Mouse (Mus musculus) ovary, postnatal 10 days (tissue): ENCODE data around the gene Pde4d.

Source experiments
- DNase-seq: peaks from one replicate; pipeline ENCODE4 v3.0.0; 2022; ENCODE audit warnings: low spot score

Gene Pde4d

DNA sequence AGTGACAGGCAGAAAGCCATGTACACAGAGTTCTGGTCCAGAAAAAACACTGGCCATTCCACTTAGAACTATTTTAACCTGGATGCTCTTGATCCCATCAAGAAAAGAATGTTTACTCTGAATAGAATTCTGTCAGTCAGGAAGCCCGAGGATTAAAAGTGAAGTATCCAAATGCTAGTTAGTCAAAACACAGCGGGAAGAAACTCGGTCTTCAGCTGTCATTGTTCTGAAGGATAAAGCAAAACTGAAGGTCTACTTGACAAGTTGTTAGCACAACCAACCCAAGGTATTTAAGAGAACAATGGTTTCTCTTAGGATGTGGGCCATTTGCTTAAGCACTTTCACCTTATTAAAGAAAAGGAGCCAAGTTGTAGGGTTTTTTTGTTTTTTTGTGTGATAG, 1327.2 kb downstream of the Pde4d start:
- DNase-seq = no peak

DNA sequence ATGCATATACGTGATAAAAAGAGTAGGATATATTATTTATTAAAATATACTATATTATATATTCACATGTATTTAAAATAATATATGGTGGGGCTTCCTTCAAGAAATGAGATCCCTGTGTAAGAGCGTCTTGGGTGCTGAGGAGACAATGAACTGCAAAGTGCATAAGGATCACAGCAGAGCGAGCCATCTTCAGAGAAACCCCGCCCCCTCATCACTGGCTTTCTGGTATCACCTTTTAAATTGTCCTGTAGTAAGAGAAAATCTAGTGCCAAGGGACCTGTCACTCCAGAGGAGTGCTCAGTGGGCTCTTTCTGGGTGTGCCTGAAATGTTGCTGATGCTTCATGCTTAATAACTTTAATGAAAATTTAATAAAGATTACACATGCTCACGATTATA, 1327.7 kb downstream of the Pde4d start:
- DNase-seq = no peak

DNA sequence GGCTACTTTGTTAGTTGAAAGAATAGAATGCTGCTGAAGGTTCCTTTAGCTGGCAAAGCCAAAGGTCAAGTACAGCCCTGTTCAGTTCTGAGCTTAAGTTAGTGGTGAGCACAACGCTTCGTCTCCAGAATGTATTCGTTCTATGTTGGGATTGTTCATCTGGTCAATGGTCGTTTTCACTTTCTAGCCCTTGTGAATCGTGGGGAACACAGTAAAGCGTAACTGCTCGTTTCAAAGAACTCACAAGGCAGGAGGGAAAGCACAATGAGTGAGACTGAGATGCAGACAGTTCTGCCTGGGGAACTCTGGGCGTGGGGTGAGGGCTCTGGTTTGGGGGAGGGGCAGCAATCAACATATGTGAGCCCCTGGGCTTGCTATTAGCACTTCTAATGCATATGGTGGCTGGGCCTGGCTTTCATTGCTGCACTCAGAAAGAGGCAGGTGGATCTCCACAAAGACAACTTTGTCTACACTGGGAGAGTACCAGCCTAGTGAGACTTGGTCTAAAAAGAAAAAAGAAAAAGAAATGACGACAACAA, 1328.6 kb downstream of the Pde4d start:
- no peak for DNase-seq

DNA sequence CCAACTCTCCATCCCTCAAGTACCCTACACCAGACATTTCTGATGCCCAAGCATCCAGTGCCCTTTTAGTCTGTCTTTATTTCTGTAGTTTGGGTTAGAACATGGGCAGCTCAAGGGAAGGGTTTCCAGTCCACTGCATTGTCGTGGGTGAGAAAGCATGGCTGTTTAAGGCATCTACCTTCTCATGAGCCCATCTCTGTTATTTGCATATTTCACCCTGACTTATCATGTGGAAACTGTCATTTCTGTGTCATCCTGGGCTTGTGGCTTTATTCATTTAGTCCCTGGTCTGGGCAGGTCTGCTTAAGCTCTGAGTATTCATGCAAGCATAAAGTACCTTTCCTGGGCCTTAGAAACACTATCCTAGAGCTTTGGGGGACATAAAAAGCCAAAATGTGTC, 1331.7 kb downstream of the Pde4d start:
- DNase-seq = no peak

DNA sequence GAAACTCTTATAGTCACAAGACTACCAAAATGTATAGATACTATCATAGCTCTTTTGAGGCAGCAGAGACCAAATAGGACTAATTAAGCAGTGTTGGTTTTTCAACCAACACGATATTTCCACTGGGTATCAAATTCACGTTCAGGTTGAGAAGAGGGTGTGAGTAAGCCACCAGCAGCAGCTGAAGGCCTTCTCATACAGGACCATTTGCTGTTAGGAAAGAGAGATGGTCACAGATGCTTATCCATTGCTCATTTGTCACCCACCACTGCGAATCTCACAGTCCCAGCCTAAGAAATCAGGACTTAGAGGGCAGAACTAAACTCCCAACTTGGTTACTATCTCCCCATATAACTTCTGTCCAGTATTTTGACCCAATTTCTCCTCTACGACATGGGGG, 1338.9 kb downstream of the Pde4d start:
- DNase-seq = no peak

DNA sequence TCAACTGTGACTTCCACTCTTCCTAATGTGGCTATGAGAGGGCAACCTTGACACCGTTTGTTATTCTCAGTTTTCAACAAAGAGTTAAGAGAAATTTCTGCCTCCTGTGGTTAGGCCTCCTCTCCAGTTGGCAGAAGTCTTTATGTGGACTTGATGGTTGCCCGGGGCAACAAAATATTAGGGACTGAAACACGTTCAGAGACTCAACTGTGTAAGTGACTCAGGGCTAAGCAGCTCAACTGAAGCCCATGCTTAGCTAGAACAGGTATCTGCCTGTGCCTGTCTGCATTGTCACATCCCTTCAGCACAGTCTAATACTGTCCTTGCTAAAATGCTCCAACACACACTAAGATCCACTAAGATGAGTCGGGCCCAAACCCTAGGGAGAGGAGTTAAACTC, 1339.4 kb downstream of the Pde4d start:
- DNase-seq = no peak

DNA sequence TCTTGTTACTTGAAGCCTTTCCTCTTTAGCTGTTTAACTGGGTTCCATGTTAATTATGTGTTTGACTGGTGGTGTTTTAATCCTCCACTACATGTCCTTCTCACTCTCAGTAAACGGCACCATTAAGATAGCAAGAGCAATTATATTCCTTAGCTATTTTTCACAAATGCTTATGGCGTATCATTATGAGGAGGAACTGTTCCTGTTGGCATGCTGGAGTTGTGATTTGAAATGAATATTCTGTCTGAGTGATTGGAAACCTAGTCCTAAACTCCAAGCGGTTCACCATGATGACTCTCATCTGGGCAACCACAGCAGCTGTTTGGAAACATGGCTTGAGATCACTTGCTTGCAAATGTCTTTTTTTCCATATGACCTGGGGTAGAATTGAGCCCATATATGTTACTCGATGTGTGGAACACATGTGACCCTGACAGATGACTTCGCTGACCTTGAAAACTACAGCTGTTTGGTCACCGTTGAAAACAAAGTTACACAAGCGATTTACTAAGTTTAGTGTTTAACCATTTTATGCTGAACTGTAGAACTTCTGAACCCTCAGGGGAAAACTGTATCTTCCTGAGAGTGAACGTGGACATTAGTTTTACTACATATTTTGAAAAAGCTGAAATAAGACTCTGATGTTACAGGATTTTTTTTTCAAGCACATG, 1340.4 kb downstream of the Pde4d start:
- no peak for DNase-seq

DNA sequence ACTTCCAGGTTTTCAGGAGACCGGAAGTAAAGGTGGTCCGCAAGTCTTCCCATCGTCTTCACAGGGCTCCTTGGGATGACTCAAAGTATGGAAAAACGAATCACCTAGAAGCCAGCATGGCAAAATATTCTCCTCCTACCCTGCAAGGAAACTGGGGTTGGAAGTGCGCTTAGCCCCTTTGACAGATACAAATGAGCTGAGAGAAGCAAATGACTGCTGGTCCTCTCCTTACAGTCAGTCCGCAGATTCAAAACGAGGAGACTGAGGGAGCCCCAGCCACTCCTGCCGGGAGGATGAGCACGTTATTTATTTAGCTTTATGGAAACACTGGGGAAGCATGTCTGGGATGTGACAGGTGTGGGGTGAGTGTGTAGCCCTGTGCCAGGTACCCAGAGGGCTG, 1344.2 kb downstream of the Pde4d start:
- DNase-seq = no peak

DNA sequence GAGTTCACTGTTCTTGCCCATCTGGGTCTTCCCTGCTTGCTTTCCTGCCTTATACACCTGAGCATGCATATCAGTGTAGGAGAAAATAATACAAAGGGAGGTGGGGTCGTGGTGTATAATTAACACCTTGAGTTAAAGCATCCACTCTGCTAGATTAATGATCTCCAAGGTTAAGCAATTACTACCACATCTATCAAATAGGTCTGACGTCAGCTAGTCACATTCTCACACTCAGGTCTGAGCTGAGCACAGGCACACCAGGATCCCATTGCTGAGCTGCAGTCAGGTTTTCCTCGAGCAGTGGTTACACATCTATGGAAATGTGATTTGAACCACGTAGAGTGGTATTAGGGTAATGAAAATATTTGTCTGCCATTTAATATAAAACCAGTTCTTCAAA, 1348.9 kb downstream of the Pde4d start:
- DNase-seq = no peak

DNA sequence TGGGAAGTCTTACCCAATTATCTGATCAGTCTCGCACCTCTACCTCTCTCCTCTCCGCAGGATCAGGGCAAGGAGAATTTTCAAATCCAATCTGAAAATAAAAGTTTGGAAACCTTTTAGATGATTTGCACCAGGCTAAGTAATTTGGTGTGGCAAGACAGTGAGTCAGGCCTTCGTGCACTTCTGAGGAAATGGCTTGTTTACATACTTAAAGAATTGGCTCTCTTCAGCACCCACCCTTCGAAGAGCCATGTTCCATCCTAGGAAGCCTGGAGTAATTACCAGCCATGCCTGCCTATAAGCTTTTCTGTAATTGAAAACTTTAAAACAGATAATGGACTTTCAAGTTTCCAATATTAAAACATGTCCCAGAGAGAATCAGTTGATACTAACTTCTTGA, 1352.5 kb downstream of the Pde4d start:
- DNase-seq = no peak

DNA sequence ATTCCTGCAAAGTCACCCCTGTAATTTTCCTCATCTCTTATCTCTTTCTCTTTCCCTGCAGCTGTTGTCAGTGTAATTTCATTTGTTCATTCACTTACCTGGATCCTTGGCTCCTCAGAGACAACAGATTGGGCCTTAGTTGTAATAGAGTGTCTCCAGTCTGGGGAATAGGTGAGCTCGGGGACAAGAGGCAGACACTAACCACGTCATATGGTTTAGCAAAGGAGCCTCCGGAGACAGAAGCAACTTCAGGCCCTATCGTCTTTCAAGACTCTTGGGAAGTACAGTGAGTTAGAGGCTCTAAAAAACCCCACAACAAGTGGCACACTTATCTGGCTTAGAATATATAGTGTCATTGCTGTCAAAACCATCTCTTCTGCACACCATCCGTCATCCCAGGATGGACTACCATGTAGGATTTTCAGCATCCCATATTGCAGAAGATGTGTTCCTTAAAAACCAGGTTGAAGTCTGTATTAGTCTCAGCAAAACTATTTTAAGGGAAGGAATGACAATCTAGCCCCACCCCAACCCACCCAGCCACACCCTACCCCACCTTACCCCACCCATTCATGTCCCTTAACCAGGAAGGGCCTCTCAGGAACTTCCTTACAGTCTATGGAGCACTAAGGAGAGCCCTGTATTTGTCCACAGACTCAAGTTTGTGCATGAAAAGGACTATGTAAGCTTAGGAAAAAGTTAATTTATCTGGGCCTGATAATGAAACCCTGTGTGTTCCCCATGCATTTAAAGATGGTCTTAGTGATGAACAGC, 1356.6 kb downstream of the Pde4d start:
- DNase-seq = no peak

DNA sequence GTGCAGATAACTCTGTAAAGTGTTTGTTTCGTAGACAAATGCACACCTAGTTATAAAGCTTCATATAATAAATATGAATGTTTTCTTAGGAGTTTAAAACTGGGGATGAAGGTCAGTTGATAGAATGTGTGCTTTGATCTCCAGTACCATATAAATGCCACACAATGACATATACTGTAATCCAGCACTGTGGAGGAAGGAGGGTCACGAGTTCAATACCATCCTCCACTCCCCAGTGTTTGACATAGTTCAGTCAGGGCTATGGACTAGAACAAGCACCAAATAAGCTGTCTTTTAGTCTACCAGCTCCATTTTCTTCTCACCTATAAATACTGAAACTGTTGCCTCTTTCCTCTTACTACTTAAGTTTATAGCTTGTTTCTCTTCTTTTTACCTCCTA, 1357.3 kb downstream of the Pde4d start:
- no peak for DNase-seq

DNA sequence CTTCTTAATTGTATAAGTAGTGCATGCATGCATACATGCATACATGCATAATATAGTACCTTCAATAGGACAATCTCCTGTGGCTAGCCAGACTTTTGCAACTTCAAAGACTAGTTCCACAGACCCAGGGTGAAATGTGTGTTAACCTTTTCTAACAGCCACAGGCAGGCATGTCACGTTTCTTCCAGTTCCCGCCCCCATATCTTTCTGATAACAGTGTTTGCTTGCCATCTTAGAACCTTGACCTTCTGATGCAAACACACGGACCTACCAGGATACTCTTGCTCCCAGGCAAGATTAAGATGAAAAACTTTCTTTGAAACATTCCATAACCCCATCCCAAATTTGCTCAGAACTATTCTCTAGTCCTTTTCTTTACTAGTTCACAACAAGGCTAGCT, 1357.7 kb downstream of the Pde4d start:
- no peak for DNase-seq

DNA sequence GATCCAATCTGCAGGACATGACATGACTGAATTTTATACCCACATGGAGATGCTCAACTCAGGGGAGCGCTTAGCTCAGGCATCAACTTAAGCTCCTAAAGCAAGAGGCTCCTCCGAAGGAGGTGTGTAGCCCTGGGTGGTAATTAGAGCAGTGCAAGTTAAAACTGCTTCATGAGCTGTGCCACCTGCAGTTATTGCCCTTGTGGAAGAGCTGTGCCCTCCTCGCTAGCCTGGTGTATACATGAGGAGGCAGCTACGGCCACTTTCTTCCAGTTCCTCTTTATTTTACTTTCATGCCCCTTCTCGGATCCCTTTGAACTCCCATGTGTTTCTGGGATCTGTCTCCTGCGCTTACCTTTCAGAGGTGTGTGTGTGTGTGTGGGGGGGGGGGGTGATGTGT, 1358.3 kb downstream of the Pde4d start:
- DNase-seq = no peak

DNA sequence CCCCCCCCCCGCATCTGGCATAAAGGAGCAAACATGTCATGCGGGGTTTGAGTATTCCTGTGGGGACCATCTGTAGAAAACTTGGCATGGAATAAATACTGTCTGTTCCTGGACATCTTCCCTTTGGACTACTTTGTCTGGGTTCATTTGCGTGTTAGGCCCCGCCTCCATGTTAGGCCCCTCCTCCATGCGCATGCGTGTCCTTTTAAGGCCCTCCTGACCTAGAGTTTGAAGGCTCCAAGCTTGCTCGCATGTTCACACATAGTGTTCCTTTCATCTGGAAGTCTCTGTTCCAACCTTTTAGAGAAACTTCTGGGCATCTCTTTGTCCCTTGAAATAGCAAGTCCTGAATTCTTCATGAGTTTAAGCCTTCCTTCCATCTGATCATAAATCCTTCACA, 1359.2 kb downstream of the Pde4d start:
- no peak for DNase-seq

DNA sequence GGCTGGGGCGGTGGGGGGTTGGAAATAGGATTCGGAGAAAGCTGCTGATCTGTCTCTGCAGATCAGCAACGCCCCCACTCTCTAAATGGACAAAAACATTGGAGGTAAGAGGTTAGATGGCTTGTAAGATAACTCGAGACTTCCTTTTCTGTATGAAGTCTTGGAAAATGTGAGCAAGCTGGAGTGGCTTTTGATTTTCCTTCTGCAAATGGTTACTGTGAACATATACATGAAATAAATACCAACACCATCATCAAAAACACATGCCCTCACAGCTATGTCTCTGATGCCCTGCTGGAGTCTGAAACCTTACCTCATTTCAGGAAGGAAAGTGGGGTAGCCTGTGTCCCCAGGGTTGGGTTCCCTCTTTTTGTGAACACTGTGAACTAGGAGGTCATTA, 1359.9 kb downstream of the Pde4d start:
- DNase-seq = no peak

DNA sequence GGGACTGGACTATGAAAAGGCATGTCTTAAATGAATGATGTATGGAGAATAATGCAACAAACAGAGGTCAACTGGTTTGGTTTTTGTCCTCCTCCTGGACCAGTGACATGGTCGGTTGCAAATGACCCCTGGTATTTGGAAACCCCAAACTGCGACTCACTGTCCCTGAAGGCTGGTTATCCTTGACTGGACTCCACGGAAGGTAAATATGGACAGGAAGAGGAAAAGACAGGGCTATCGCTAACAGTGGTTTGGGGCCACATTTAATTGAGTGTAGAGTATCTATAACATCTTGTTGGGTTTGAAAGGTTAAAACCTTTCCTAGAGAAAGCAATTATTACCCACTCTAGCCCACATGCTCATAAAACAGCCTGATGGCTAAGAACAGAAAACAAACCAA, 1364.2 kb downstream of the Pde4d start:
- no peak for DNase-seq

DNA sequence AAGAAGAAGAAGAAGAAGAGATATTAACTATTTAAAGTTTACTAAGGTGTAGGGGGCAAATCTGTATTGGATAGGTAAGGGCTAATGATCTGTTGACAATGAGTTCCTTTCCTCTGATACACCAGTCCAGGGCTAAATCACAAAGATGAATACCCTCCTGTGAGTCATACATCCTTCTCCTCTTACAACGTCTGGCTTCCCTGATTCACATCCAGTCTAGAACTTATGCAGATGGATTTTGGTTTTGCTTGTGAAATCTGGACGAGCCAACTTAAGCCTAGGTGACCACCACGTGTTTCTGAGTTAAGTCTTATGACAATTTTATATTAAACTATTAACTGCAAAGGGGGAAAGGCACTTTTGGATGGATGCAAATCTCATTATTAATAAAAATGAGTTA, 1369.3 kb downstream of the Pde4d start:
- no peak for DNase-seq

DNA sequence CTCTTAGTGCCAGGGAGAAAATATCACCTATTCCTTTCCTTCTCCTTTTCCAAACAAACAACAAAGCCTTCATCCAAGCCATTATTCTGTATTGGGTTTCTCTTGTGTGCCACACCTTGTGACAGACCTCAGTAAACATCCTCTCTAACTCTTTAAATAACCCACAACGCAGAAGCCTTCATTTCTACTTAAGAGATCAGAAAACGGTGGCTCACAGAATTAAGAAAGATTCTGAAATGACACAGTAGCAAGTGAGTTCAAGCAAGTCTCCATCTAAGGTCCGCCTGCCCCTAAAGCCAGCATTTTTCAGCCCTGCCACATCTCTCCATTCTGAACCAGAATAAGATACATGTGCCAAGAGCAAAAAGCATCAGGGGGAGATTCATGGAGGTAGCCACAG, 1370.4 kb downstream of the Pde4d start:
- no peak for DNase-seq

DNA sequence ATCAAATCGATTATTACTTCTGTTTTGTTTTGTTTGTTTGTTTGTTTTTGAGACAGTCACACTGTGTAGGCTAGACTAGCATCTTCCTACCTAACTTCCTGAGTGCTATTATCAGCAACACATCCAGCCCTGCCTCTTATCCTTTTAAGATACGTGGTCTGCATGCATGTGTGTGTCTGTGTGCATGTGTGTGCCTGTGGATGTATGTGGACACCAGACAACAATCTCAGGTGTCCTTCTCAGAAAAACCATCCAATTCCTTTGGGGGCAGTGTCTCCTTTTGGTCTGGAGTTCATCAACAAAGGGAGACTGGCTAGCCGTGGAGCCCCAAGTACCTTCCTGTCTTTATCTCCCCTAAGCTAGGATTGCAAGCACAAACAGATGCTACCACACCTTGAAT, 1371.1 kb downstream of the Pde4d start:
- DNase-seq = no peak

DNA sequence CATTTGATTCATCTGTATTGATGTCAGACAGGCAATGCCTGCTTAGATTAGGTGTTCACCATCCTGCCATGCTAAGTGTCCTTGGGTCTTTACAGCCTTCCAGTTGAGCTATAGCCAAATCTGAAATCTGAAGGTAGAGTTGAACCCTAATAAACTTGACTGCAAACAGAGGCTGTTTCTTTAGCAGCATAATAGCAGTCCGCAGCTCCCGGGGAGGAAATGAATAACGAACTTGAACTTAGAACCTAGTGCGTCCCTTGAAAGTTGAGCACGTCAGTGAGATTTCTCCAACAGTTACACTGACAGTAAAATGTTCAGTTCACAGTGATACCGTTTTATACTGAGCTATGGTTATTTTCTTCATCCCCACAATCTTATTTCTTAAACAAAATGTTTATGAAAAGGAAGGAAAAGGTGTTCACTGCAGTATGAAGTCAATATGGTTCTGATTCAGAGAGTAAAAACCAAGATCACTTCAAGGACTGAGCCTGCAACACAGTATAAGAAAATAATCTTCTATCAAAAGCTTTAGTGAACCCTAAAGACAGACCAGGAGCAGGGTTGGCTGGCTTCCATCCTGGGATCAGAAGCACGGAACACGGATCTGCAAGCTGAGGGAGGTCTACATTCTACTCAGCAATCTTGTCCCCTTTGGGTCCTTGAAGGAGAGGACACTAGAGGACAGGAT, 1372.1 kb downstream of the Pde4d start:
- DNase-seq = no peak

DNA sequence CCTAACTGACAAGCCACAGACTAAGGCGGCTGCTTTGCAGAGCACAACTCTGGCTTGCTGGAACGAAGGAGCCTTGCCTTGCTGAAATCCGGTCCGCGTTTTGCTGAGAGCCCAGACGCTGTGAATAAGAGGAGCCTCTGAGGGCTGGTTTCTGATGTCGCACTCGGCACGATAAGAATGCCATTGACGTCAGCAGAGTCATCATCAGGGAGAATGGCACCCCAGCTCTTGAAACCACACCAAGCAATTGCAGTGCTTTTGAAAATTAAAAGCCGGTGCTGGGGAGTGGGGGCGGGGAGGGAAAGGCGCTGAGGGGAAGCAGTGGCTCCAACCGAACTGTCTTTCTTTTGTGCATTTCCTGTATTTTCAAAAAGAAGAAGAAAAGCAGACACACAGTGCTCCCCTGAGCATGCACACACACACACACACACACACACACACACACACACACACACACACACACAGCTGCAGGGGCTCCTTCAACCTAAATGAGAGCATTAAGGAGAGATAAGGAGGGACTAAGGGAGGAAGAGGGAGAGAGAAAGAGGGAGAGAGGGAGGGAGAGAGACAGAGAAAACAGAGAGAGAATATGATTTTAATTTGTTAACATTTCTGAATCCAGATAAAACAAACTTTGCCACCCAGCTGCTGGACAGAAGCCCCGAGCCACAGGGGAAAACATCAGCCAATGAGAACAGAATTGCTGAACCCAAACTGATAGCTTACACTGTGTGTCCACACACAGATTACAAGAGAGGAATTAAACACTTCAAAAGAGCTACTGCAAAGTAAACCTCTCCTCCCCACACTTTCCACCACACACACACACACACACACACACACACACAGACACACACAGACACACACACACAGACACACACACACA, 1372.9 kb downstream of the Pde4d start:
- peak; percentile 76 for DNase-seq
